Mouse (Mus musculus) T-helper 2 cell (primary cell): ENCODE measurements at regions not wholly inside any gene's neighbourhood (a gene's known extent, or its start where the extent isn't known, plus 50 kb on each side); places are given as distances from the start of the nearest gene placed in this dataset.

ENCODE experiments used
- in situ Hi-C: fragments of 300-600 bp; cut with MboI, MseI; formaldehyde crosslinking; loops from one replicate; pipeline ENCODE4 v1.15.1; 2025; ENCODE audit warnings: high pct_unique_total_duplicates

DNA sequence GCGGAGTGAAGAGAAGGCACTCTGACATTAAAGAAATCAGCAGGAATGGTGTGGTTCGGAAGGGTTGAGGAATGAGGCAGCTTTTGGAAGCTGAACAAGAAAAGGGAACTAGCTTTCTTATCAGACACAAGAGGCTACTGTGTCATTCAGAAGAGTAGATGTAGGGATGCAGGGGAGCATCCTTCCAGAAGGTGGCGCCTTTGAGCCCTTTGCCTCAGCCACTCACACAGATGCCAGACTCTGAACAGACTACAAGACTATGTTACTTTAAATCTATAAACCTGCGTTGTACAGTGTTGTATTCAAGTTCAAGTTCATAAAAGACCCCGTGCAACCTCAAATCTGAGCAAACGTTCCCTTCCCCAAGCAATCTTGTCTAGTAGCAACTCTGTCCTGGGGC, 128.9 kb downstream of the Kap start:
- in situ Hi-C loops: loop anchor here (5.0 to 25.0 kb wide), 2 partner anchors 138 to 888 kb away; no protein-coding TSS in a partner anchor

DNA sequence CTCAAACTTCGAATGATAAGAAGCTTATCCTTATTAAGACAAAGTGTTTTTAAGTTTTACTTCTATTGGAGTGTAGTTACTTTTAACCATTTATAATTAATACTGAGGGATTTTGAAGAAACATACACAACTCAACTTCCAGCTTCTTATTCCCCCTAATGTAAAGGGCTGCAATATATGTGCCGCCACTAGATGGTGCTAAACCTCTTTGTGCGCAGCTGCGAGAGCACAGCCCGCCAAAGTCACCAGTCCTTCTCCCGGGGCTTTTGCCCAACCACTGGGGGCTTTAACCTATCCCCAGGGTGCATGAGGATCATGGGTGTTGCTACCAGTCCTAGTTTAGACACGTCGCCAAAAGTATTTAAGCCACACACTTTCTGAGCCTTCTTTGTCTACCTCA, 146.8 kb downstream of the Kap start:
- in situ Hi-C loops: loop anchor here (25.0 kb wide), 1 partner anchor 906 kb away; no protein-coding TSS in a partner anchor

- in situ Hi-C loops: loop anchor here (25.0 kb wide), 1 partner anchor 911 kb away; no protein-coding TSS in a partner anchor
Observed at GRCm38 (mm10) chr6:133701625-133702024, 151.9 kb downstream of the Kap start.
